Mouse (Mus musculus): Measurements from ENCODE around the gene Krt81. TPM values are rescaled to one million over a fixed set of nuclear protein-coding genes. Genes with fewer than 3 reads are reported as not detected.
A peak's percentile ranks its signal among the peaks of the same experiment; 100 is the strongest.

Gene Krt81
- polyA plus RNA-seq, 1 experiment, result not detected

DNA sequence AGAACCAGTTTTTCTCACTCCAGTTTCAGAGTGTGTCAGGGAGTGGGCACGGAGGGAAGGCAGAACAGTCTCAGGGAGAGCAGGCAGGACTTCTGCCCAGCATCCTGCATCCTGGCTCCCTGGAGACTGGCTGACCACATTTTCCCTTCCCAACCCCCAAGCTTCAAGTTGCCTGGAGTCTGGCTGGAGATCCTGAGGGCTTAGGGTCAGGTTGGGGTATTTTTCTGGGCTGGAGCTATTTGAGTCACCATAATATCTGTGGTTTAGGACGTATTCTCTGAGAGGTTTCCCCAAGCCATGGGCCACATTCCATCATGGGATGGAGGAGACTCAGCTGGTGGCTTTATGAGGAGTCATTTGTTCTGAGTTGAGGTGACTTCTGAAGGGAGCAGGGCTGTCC lies 8.3 kb downstream of the Krt81 start:
- DNase-seq (ENCODE audit: extremely low spot score in 1 of 2, low spot score in 1 of 2), result no peak

DNA sequence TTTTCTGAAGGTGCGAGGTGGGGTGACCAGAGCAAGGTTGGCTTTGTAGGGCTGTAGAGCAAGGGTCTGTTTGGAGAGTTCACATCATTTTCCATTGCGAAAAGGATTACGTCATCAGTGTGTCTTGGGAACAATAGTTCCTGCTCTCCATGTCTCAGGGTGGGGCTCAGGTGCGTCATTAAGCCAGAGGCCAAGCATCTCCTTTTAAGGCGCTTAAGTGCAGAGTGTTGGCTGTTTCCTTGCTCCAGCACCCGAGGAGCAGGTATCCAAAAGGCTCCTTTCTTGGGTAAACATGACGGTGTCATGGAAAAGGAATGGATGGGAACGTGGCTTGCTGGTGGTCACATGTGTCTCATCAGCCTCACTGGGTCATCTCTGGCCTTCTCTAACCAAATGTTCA lies 8.8 kb downstream of the Krt81 start:
- DNase-seq (ENCODE audit: extremely low spot score in 1 of 2, low spot score in 1 of 2), result no peak

DNA sequence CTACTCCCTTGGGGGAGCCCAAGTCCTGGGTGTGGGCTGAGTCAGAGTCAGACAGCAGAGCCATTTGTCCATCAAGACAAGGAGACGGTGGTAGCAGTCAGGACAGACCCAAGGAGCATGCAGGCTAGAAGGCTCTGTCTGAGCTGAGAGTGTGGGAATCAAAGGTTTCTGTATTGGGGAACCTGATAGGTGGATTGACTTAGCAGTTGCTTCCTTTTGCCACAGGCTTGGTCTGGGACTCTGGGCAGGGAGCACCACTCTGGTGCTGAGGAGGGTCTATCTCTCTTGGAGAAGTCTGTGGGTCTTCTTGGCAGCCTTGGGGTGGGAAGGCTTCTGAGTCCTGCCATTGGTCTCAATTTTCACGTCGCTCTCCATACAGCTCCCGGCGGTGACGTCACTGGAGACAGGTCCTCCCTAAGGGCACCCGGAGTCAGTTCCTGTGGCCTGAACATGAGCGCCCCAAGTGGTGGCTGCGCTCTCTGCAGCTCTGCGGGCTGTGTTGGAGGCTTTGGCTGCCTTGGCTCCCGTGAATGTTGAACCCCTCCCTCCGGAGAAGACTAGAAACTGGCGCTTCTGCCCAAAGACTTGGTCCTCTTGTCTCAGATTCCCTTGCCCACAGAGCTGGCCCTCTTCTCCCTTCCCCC lies 10.3 kb downstream of the Krt81 start:
- DNase-seq (ENCODE audit: extremely low spot score in 1 of 2, low spot score in 1 of 2), result peak; percentile 55 to 90

DNA sequence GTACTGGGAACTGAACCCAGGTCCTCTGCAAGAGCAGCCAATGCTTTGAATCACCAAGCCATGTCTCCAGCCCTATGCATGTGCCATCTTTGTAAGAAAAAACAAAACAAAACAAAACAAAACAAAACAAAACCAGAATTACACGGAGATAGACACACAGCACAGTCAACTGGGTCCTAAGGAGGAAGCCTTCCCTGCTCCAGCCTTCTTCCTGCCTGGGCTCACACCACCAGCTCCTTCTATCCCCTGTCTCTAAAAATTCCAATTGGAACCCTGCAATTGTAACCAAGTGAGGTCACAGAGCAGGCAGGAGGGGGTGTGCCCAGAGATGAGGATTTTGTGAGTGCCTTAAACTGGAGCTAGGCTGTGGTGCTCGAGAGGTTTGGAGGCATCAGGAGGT lies 16.1 kb downstream of the Krt81 start, which contains the start of gene Krt88:
TSS of gene Krt88 (plus strand) at position 301 of the 400 bp plus-strand sequence.
- no peak for DNase-seq (ENCODE audit: extremely low spot score in 1 of 2, low spot score in 1 of 2)

GRCm38 (mm10) chr15:101446572-101446971 lies 17.0 kb downstream of the Krt81 start:
- DNase-seq (ENCODE audit: extremely low spot score in 1 of 2, low spot score in 1 of 2), result no peak

GRCm38 (mm10) chr15:101440837-101441236 lies 22.7 kb downstream of the Krt81 start:
- peak in 1 of 2 experiments; percentile 43 for DNase-seq (ENCODE audit: extremely low spot score in 1 of 2, low spot score in 1 of 2)

- DNase-seq (ENCODE audit: extremely low spot score in 1 of 2, low spot score in 1 of 2), result no peak
Observed at GRCm38 (mm10) chr15:101438555-101438954, 25.0 kb downstream of the Krt81 start, which contains the start of gene Krt87. Gene Krt87, minus strand, starts transcription at chr15:101438804.

GRCm38 (mm10) chr15:101436611-101437010 lies 26.9 kb downstream of the Krt81 start:
- no peak for DNase-seq (ENCODE audit: extremely low spot score in 1 of 2, low spot score in 1 of 2)

DNA sequence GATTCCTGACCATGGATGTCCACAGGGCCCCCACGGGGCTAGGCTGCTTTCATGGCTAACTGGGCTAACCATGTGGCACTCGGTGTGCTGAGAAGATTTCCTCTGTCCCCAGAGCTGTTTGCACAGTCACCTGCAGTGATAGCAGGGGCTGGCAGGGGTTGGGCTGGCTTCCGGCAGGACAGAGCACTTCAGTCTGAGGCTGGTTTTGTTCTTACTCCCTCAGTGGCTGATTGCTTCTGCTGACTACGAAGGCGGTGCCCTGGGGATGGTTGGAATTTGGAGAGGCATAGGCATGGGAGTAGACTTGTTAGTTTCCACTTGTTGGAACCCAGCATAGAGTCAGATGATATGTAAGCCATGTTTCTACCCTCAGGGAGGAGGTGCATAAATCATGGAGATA lies 38.6 kb downstream of the Krt81 start:
- DNase-seq (ENCODE audit: extremely low spot score in 1 of 2, low spot score in 1 of 2), result no peak

- peak in 1 of 2 experiments; percentile 15 for DNase-seq (ENCODE audit: extremely low spot score in 1 of 2, low spot score in 1 of 2)
Observed at GRCm38 (mm10) chr15:101420903-101421302, 42.6 kb downstream of the Krt81 start.

DNA sequence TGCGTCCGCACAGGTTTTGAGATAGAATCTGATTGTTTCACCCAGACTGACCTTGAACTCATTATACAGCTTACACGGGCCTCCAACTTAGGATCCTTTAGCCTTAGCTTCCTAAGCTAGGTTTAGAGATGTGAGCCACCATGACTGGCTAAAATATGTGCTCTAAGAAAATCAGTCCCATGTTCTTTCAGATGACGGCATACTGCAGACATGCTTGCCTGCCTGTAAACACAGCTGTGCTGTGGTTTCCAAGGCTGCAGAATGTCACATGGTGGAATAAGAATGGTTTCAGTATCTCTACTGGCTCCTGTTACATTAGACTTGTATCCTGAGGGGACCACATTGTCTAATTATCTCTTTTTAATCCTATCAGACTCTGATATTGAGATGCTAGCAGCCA lies 44.6 kb downstream of the Krt81 start:
- peak in 1 of 2 experiments; percentile 7 for DNase-seq (ENCODE audit: extremely low spot score in 1 of 2, low spot score in 1 of 2)

GRCm38 (mm10) chr15:101414807-101415565 lies 48.6 kb downstream of the Krt81 start:
- DNase-seq (ENCODE audit: extremely low spot score in 1 of 2, low spot score in 1 of 2), result no peak

- DNase-seq (ENCODE audit: extremely low spot score in 1 of 2, low spot score in 1 of 2), result peak in 1 of 2 experiments; percentile 15
Observed at GRCm38 (mm10) chr15:101413916-101414635, 49.5 kb downstream of the Krt81 start.

- no peak for DNase-seq (ENCODE audit: extremely low spot score in 1 of 2, low spot score in 1 of 2)
Observed at GRCm38 (mm10) chr15:101412188-101412587, 51.4 kb downstream of the Krt81 start.

DNA sequence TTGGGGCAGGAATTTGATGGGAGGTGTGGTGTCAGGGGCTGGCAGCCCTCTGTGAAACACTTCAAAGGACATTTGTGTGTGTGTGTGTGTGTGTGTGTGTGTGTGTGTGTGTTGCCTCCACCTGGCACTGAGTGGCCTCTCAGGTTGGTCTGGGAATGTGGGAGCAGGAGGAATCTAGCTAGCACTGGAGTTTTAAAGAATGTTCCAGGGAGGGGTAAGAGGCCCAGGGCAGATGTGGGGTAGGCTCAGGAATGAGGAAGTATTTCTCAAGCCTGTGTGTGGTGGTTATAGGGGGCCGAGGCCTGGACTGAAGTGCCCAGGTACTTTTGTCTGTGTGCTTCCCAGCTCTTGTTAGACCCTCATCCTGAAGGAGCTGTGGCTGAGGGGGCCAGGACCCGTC lies 52.8 kb downstream of the Krt81 start, which contains the start of gene Krt7:
TSS of gene Krt7 (plus strand) at position 269 of the 400 bp plus-strand sequence.
- no peak for DNase-seq (ENCODE audit: extremely low spot score in 1 of 2, low spot score in 1 of 2)

Other genes with a start within 250 kb of the Krt81 start
- 43.9 and 53.5 TPM in 2 replicates for gene Grasp, start 239.6 kb downstream of the Krt81 start, polyA plus RNA-seq (2012; rRNA removed)
- gene Nr4a1, start 209.5 kb downstream of the Krt81 start, polyA plus RNA-seq (2012; rRNA removed), result 80.9 and 169 TPM in 2 replicates
- gene Atg101, start 179.5 kb downstream of the Krt81 start, polyA plus RNA-seq (2012; rRNA removed), result 50.2 and 58.3 TPM in 2 replicates
- gene 6030408B16Rik, start 170.5 kb downstream of the Krt81 start, polyA plus RNA-seq (2012; rRNA removed), result 0.27 and 0.52 TPM in 2 replicates
- 2.0 and 3.3 TPM in 2 replicates for gene Krt80, start 93.6 kb downstream of the Krt81 start, polyA plus RNA-seq (2012; rRNA removed)
- gene Krt7, start 52.7 kb downstream of the Krt81 start, polyA plus RNA-seq (2012; rRNA removed), result 0.34 and 1.0 TPM in 2 replicates
- gene Krt87, start 24.9 kb downstream of the Krt81 start, polyA plus RNA-seq (2012; rRNA removed), result 0.10 and 0.13 TPM in 2 replicates
- gene Krt88, start 16.0 kb downstream of the Krt81 start, polyA plus RNA-seq (2012; rRNA removed), result not detected in 2 replicates
- 0.10 TPM in 1 of 2 replicates, not detected in the other for gene Krt86, start 9.7 kb upstream of the Krt81 start, polyA plus RNA-seq (2012; rRNA removed)
- not detected in 2 replicates for gene Krt83, start 27.8 kb upstream of the Krt81 start, polyA plus RNA-seq (2012; rRNA removed)
- gene Gm49425, start 53.5 kb upstream of the Krt81 start, polyA plus RNA-seq (2012; rRNA removed), result not detected in 2 replicates
- 0.06 TPM in 1 of 2 replicates, not detected in the other for gene Krt84, start 69.1 kb upstream of the Krt81 start, polyA plus RNA-seq (2012; rRNA removed)
- not detected in 2 replicates for gene Krt82, start 86.9 kb upstream of the Krt81 start, polyA plus RNA-seq (2012; rRNA removed)
- 0.08 and 0.10 TPM in 2 replicates for gene Krt90, start 99.2 kb upstream of the Krt81 start, polyA plus RNA-seq (2012; rRNA removed)
- gene Krt75, start 110.2 kb upstream of the Krt81 start, polyA plus RNA-seq (2012; rRNA removed), result not detected in 2 replicates
- gene Gm5414, start 164.4 kb upstream of the Krt81 start, polyA plus RNA-seq (2012; rRNA removed), result not detected in 2 replicates
- not detected in 2 replicates for gene Gm5478, start 183.6 kb upstream of the Krt81 start, polyA plus RNA-seq (2012; rRNA removed)
- not detected in 2 replicates for gene Krt6b, start 216.5 kb upstream of the Krt81 start, polyA plus RNA-seq (2012; rRNA removed)
- not detected in 2 replicates for gene Krt6a, start 230.6 kb upstream of the Krt81 start, polyA plus RNA-seq (2012; rRNA removed)
- 0.08 TPM in 1 of 2 replicates, not detected in the other for gene Krt5, start 249.1 kb upstream of the Krt81 start, polyA plus RNA-seq (2012; rRNA removed)